Mouse (Mus musculus) skeletal muscle tissue, postnatal 0 days (tissue): ENCODE data around the gene Gm36079. TPM values are rescaled to one million over a fixed set of nuclear protein-coding genes. Genes with fewer than 3 reads are reported as not detected.

Source experiments
- polyA plus RNA-seq: library from polyadenylated mRNA; unstranded; fragments of >200 nt; fragmentation: Nextera tagmentation; extraction: Ambion mirVana; gene quantifications from 2 replicates; pipeline ENCODE4 v1.2.1, GENCODE M21; 2015

Gm36079 gene
- polyA plus RNA-seq: not detected in 2 replicates

GRCm38 (mm10) chr13:120026911-120027310 is at the start of gene Gm36079:
TSS of gene Gm36079 (minus strand) at chr13:120027011.

DNA sequence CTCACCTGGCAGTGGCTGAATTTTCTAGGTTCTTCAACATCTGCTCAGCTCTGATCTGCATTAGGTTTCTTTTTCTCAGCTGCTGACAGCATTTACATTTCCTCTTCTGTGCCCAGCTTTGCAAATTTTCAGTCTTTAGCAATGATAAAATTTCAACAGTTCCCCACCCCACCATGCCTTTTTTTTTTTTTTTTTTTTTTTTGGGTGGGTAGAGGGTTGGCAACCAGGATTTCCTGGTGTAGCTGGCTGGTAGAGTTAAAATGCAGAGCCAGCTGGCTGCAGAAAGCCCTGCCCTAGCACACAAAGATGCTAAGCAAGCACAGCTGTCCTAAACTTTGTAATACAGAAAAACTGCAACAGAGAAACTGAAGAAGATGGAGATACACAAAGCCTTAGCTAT is 25.3 kb upstream of the Gm36079 start, which contains the start of gene Gm21188:
Gene Gm21188, minus strand, starts transcription at position 110 of the 400 bp plus-strand sequence.

Other genes with a start within 250 kb of the Gm36079 start
- 16.2 and 16.5 TPM in 2 replicates for gene Zfp131, start 236.1 kb downstream of the Gm36079 start, polyA plus RNA-seq
- gene AF067063, start 196.8 kb downstream of the Gm36079 start, polyA plus RNA-seq: not detected in 2 replicates
- gene D13Ertd608e, start 191.0 kb downstream of the Gm36079 start, polyA plus RNA-seq: not detected in 2 replicates
- not detected in 2 replicates for gene Tcstv1, start 132.2 kb downstream of the Gm36079 start, polyA plus RNA-seq
- gene Gm21761, start 97.7 kb downstream of the Gm36079 start, polyA plus RNA-seq: not detected in 2 replicates
- not detected in 2 replicates for gene B020031M17Rik, start 76.2 kb downstream of the Gm36079 start, polyA plus RNA-seq
- 0.42 and 0.56 TPM in 2 replicates for gene Gm21188, start 25.2 kb upstream of the Gm36079 start, polyA plus RNA-seq
- not detected in 2 replicates for gene Gm20767, start 113.2 kb upstream of the Gm36079 start, polyA plus RNA-seq
- gene Gm21818, start 145.4 kb upstream of the Gm36079 start, polyA plus RNA-seq: not detected in 2 replicates
- gene Gm21762, start 188.9 kb upstream of the Gm36079 start, polyA plus RNA-seq: not detected in 2 replicates
- gene Gm21731, start 212.1 kb upstream of the Gm36079 start, polyA plus RNA-seq: not detected in 2 replicates
- gene AF067061, start 236.1 kb upstream of the Gm36079 start, polyA plus RNA-seq: not detected in 2 replicates